Mouse (Mus musculus): ENCODE measurements around the gene Copz2. TPM values are rescaled to one million over a fixed set of nuclear protein-coding genes. Genes with fewer than 3 reads are reported as not detected.
A peak's percentile ranks its signal among the peaks of the same experiment; 100 is the strongest.

Gene Copz2
- polyA plus RNA-seq, 1 experiment from 2014 or later, result 25.6 TPM

DNA sequence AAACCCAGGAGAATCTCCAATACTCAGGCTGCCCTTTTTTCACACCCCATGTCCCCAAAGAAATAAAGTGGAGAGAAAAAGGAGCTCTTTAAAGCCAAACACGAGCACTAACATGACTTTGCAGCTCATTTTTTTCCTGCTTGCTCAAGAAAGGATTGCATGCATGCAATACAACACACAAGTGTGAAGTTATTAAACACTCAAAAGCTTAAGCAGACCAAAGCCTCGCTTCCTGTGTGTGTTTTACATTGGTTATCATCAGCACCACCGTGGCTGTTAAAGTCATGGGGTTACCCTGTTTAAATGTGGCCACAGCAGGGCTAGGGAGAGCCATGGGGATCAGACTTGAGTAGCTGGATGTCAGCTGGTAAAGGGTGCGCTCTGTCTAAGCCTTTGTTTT, 27.4 kb downstream of the Copz2 start:
- no peak for DNase-seq (ENCODE audit: extremely low spot score, low spot score)
- no peaks in the 10 kb centered on the region for H3K9me3 ChIP-seq
- 50% methylated on average over 4 of the region's 4 CpGs for WGBS
- peak overlapping the region; percentile 95 for H3K27ac ChIP-seq
- H3K27me3 ChIP-seq (ENCODE audit: poor library complexity, severe bottlenecking), result no peaks in the 10 kb centered on the region
- peak overlapping the region; percentile 46; the same call in 1 of the 2 replicates for H3K4me3 ChIP-seq
- peaks cover 86% of the 10 kb centered on the region for H3K4me1 ChIP-seq
- H3K36me3 ChIP-seq (replicated peaks), result no peaks in the 10 kb centered on the region

DNA sequence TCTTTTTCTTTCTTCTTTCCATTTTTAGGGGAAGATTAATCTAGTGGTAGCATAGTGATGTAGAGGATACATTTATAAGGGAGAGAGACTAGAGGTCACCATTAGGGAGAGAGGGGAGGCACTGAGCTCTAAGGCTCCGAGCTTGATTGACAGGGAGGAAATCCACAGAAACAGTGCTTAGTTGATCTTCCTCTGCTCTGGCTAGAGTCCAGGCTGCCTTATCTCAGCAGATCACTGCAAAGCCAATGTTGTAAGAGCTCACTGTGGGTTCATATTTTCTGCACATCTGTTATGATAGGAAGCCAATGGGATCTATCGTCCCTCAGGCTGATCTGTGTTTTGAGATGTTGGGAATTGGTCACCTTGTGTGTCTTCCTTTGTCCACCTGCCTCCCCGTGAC, 29.0 kb downstream of the Copz2 start:
- WGBS, result 46% methylated on average over 3 of the region's 3 CpGs
- Histone ChIP-seq H3K4me1 (peaks cover 73% of the 10 kb centered on the region), H3K36me3 (replicated peaks) (no peaks in the 10 kb centered on the region), H3K9me3 (no peaks in the 10 kb centered on the region), H3K27ac (peak overlapping the region; percentile 95), H3K4me3 (no peak overlapping the region; the same call in 1 of the 2 replicates), H3K27me3 (ENCODE audit: poor library complexity, severe bottlenecking) (no peaks in the 10 kb centered on the region)
- no peak for DNase-seq (ENCODE audit: extremely low spot score, low spot score)

DNA sequence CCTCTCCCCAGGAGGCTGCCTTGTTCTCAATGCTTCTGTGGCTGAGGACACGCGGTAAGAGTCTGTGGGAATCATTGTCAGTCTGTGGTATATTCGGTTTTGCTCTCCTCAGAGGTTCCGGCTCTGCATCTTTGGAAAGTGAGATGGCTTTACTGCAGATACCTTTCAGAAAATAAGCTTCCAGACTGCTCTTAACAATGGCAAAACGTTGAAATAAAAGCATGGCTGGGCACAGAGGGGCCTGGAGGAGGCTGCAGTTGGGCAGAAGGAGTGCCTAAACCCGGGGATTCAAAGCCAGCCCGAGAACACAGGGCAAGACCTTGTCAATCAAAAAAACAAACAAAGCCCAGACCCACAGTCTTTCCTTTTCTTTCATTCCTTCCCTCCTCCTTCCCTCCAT, 29.7 kb downstream of the Copz2 start:
- Histone ChIP-seq H3K36me3 (replicated peaks) (no peaks in the 10 kb centered on the region), H3K27me3 (ENCODE audit: poor library complexity, severe bottlenecking) (no peaks in the 10 kb centered on the region), H3K4me1 (peaks cover 73% of the 10 kb centered on the region), H3K9me3 (no peaks in the 10 kb centered on the region), H3K4me3 (no peak overlapping the region), H3K27ac (peak overlapping the region; percentile 95)
- DNase-seq (ENCODE audit: extremely low spot score, low spot score), result no peak
- 18% methylated on average over 7 of the region's 7 CpGs for WGBS

DNA sequence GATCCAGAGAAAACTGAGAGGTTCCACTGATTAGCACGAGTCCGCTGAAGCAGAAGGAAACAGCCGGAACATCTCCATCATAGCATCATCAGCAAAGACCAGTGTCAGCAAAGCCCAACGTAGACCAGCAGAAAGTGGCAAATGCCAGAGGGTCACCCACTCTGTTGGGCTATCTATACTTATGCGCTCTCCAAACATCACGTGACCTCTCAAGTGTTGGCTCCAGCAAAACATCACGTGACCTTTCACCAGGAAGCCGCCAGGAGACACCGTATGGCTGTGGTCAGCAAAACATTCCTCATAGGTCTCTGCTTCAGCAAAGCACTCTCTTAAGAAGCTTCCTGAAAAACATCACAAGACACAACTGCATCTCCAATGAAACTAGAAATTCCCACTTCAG, 30.6 kb downstream of the Copz2 start:
- Histone ChIP-seq H3K4me1 (peaks cover 73% of the 10 kb centered on the region), H3K4me3 (no peak overlapping the region), H3K27me3 (ENCODE audit: poor library complexity, severe bottlenecking) (no peaks in the 10 kb centered on the region), H3K27ac (peak overlapping the region; percentile 95), H3K36me3 (replicated peaks) (no peaks in the 10 kb centered on the region), H3K9me3 (no peaks in the 10 kb centered on the region)
- 90% methylated on average over 9 of the region's 9 CpGs for WGBS
- DNase-seq (ENCODE audit: extremely low spot score, low spot score), result no peak

DNA sequence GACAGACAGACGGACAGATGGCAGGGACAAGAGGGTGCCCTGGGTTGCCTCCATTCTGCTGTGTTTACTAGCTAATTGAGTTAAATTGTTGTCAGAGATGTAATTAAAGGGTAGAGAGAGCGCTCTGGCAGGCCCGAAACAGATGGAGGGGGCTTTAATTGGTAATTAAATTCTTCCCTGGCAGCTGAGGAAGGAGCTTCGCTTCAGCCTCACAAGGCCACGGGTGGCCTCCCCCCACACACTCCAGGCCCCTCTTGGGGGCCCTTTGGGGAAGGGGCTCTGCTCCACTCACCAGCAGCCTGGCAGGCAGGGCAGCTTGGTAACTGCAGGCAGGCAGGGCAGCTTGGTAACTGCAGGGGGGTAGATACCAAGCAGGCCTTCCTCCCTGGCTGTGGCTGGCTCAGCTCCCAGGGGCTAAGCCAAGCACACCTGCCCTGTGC, 36.3 kb downstream of the Copz2 start:
- Histone ChIP-seq H3K36me3 (replicated peaks) (no peaks in the 10 kb centered on the region), H3K9me3 (no peaks in the 10 kb centered on the region), H3K27ac (peak overlapping the region; percentile 88), H3K4me3 (peak overlapping the region; percentile 22; the same call in 1 of the 2 replicates), H3K4me1 (peaks cover 41% of the 10 kb centered on the region), H3K27me3 (ENCODE audit: poor library complexity, severe bottlenecking) (no peaks in the 10 kb centered on the region)
- WGBS, result 15% methylated on average over 5 of the region's 5 CpGs
- peak; percentile 43 for DNase-seq (ENCODE audit: extremely low spot score, low spot score)

DNA sequence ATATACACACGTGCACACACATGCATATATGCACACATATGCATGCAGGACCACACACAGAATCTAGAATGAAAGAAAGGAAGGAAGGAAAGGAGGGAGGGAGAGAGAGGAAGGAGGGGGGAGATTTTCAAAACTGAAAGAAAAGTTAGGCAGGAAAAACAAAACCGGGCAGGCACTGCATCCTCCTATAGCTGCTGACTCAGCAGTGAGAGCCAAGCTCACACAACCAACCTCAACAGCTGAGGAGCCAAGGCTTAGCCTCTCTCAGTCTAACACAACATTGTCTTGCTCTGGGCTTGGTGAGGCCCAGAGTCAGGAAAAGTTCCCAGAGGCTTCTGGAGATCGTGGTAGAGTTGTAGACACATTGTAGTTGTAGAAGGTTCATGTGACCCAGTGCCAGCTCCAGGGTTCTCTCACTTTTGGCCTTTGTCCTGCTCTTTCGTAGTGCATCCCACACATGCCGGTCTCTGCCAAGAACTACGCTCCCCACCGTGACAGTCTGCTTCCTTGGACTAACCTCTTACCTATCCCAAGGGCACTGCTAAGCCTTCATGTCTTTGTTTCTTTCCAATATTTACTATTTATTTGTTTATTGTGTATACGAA, 37.4 kb downstream of the Copz2 start:
- WGBS, result 92% methylated on average over 8 of the region's 8 CpGs
- Histone ChIP-seq H3K9me3 (no peaks in the 10 kb centered on the region), H3K27me3 (ENCODE audit: poor library complexity, severe bottlenecking) (no peaks in the 10 kb centered on the region), H3K27ac (peak overlapping the region; percentile 88), H3K4me1 (peaks cover 47% of the 10 kb centered on the region), H3K4me3 (no peak overlapping the region), H3K36me3 (replicated peaks) (no peaks in the 10 kb centered on the region)
- no peak for DNase-seq (ENCODE audit: extremely low spot score, low spot score)

DNA sequence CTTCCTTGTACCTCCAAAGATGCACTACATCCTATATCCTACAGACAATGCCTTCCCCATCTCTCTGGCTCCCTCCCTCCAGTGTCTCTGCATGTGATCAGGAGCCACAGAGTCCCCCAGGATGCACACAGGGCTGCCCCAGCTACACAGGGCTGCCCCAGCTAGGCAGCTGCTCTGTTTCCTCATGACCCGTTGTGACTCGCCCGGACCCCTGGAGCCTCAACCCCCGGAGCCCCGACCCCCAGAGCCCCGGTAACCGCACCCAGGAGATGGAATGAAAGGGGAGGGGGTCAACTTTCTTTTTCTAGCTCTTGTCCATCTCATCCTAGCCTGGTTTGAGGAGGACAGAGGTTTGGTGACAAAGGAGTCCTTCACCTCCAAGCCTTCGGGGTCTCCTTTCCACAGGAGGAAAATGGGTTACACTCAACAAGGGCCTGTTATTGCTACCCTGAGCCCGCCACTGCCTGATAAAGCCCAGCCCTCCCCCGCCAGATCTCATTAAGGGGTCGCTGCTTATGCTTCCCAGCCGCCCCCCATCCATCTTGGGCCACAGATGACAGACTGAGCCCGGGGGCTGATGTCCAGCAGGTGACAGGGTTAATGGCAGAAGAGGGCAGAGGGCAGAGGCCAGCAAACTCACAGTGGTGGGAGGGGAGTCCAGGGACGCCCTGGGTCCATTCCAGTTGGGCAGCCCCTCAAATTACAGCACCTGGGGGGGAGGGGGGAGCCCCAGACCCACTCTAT, 42.3 kb downstream of the Copz2 start:
- H3K4me1 ChIP-seq, result peaks cover 43% of the 10 kb centered on the region
- 0 out of 2 replicates have a peak, but pooled peaks cover 6% of the 10 kb centered on the region for H3K9me3 ChIP-seq
- WGBS, result 65% methylated on average over 14 of the region's 14 CpGs
- H3K36me3 ChIP-seq (replicated peaks), result no peaks in the 10 kb centered on the region
- DNase-seq (ENCODE audit: extremely low spot score, low spot score), result no peak
- peak overlapping the region; percentile 81 for H3K27ac ChIP-seq
- no peak overlapping the region for H3K4me3 ChIP-seq
- H3K27me3 ChIP-seq (ENCODE audit: poor library complexity, severe bottlenecking), result no peaks in the 10 kb centered on the region

DNA sequence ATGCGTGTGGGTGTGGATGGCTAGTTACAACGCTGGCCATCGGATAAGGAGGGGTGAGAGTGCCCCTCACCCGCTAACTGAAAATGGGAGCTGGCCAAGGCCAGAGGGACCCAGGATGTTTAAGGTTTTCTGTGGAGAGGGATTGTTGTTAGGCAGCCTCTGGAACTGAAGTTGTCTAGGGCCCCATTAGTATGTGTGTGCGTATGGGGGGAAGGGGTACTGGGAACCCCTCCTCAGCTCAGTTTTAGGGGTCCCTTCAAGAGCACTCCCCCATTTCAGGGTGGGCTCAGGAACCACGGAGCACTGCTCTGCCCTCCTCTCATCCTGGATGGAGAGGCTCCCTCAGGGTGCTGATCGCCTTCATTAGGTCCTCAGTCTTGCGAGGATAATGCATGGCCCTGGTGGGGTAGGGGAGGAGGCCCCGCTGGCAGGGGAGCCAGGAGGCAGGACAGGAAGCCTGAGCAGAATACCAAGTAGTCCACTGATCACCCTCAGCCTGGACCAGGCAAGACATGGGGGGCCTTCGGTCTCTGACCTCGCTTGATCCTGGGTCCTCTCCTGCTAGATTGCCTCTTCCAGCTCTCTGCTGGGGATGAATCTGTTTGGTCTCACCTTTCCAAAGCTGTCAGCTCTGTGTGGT, 43.7 kb downstream of the Copz2 start:
- no peaks in the 10 kb centered on the region for H3K36me3 ChIP-seq (replicated peaks)
- DNase-seq (ENCODE audit: extremely low spot score, low spot score), result peak; percentile 14
- no peak overlapping the region for H3K4me3 ChIP-seq
- peak overlapping the region; percentile 81 for H3K27ac ChIP-seq
- H3K27me3 ChIP-seq (ENCODE audit: poor library complexity, severe bottlenecking), result no peaks in the 10 kb centered on the region
- WGBS, result 67% methylated on average over 11 of the region's 11 CpGs
- 0 out of 2 replicates have a peak, but pooled peaks cover 6% of the 10 kb centered on the region for H3K9me3 ChIP-seq
- H3K4me1 ChIP-seq, result peaks cover 51% of the 10 kb centered on the region

DNA sequence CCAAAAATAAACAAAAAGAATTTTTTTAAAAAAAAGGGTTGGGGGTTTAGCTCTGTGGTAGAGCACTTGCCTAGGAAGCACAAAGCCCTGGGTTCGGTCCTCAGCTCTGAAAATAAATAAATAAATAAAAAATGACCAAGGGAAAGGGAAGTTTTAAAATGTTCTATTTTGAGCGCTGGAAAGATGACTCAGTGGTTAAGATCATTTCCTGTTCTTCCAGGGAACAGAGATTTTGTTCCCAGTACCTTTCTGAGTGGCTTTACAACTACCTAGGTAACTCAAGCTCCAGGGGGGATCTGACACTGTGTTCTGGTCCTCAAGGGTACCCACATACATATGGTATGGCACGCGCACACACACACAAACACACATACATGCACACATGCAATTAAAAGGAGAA, 46.2 kb downstream of the Copz2 start:
- Histone ChIP-seq H3K9me3 (0 out of 2 replicates have a peak, but pooled peaks cover 6% of the 10 kb centered on the region), H3K36me3 (replicated peaks) (no peaks in the 10 kb centered on the region), H3K4me3 (no peak overlapping the region), H3K27ac (peak overlapping the region; percentile 90), H3K4me1 (peaks cover 75% of the 10 kb centered on the region), H3K27me3 (ENCODE audit: poor library complexity, severe bottlenecking) (no peaks in the 10 kb centered on the region)
- WGBS, result 91% methylated on average over 4 of the region's 4 CpGs
- no peak for DNase-seq (ENCODE audit: extremely low spot score, low spot score)

DNA sequence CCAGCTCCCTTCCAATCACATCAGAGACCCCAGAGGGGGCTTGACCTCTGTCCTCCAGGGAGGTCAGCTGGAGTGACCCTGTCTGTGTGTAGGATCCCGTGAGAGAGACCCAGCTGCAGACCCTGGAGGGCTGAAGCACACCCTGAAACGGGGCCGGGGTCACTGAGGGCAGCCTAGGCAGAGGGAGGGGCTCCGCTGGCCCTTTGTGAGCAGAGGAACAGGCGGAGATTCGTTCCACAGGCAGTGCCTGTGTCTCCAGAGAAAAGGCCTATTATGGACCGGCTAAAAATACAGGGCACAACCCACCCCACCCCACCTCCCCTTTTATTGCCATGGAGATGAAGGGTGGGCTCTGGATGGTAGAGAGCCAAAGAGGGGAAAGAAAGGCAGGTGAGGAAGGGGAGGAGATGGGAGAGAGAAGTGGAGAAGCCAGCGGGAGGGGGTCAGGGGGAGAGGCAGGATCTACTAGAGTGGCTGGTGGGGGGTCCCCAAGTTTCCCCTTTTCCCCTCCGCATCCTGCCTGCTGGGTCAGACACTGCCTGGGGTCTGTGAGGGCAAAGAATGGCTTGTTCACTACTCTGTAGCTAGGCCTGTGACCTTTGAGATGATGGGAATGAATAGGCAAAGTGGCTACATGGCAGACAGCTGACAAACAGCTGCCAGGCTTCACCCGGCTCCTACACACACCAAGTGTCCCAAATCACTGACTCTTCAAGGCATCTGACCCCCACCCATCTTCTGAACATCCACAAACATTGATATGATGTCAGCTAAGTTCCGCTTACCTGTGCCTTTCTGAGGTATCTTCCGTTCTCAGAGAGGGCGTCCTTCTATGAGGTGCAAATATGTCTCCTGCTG, 50.0 kb downstream of the Copz2 start:
- peak; percentile 93 for DNase-seq (ENCODE audit: extremely low spot score, low spot score)

DNA sequence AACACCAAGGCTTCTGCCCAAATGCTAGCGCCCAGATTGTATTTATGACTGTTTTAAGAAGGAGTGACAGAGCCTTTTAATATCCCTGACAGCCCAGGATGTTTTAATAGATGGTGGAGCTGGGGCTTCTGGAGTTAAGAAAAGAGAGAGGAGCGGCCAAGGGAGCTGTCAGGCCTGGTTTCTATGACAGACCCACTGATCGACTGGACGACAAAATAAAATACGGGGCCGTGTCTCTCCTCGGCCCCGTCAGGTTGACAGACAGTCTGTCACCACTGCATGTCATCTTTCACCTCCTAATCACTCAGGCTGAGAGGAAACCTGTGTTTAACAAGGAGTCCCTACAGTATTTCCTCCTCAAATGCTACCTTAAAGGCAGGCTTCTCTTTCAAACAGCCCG, 51.7 kb downstream of the Copz2 start:
- Histone ChIP-seq H3K4me3 (no peak overlapping the region), H3K27ac (peak overlapping the region; percentile 91), H3K36me3 (replicated peaks) (peaks cover 9% of the 10 kb centered on the region), H3K27me3 (ENCODE audit: poor library complexity, severe bottlenecking) (no peaks in the 10 kb centered on the region), H3K9me3 (no peaks in the 10 kb centered on the region), H3K4me1 (peaks cover 95% of the 10 kb centered on the region)
- WGBS, result 80% methylated on average over 9 of the region's 9 CpGs
- DNase-seq (ENCODE audit: extremely low spot score, low spot score), result no peak

More for the DNA sequence above, 50.0 kb downstream of the Copz2 start:
- Histone ChIP-seq H3K36me3 (replicated peaks) (no peaks in the 10 kb centered on the region), H3K27me3 (ENCODE audit: poor library complexity, severe bottlenecking) (no peaks in the 10 kb centered on the region), H3K27ac (peak overlapping the region; percentile 91), H3K4me1 (peaks cover 86% of the 10 kb centered on the region), H3K9me3 (0 out of 2 replicates have a peak, but pooled peaks cover 1% of the 10 kb centered on the region), H3K4me3 (peak overlapping the region; percentile 36)
- 20% methylated on average over 13 of the region's 13 CpGs for WGBS
